Mouse (Mus musculus) heart, postnatal 0 days (tissue): ENCODE data around the gene Arl5a. TPM values are rescaled to one million over a fixed set of nuclear protein-coding genes. Genes with fewer than 3 reads are reported as not detected.

Source experiments
- ATAC-seq: fragments of 200-750 bp; cut with Nextera tagmentation; 2 replicates; pipeline ENCODE4 v1.8.0; 2017; ENCODE audit warnings: low read depth, moderate number of reproducible peaks, moderate library complexity; ENCODE audit not compliant: insufficient read depth
- DNase-seq: peaks from one replicate; pipeline ENCODE4 v3.0.0-alpha.2; 2016; ENCODE audit warnings: low spot score
- H3K27ac ChIP-seq: fragments of 300-500 bp; sonication (generic); 2 replicates; pipeline ENCODE4 v1.5.1; 2014; ENCODE audit warnings: low read depth, mild to moderate bottlenecking
- H3K27me3 ChIP-seq: fragments of 300-500 bp; sonication (generic); 2 replicates; pipeline ENCODE4 v1.6.1; 2014; ENCODE audit warnings: low read length, mixed read lengths; ENCODE audit not compliant: control insufficient read depth, insufficient read depth
- H3K36me3 ChIP-seq: fragments of 300-500 bp; sonication (generic); replicated peaks from 2 replicates; pipeline ENCODE4 v1.6.1; 2014; ENCODE audit warnings: low read length, mixed read lengths; ENCODE audit not compliant: control insufficient read depth, insufficient read depth
- H3K4me1 ChIP-seq: fragments of 300-500 bp; sonication (generic); 2 replicates; pipeline ENCODE4 v1.6.1; 2014; ENCODE audit warnings: antibody characterized with exemption; ENCODE audit not compliant: control insufficient read depth, insufficient read depth
- H3K4me2 ChIP-seq: fragments of 300-500 bp; sonication (generic); 2 replicates; pipeline ENCODE4 v1.6.1; 2014; ENCODE audit warnings: low read depth, mild to moderate bottlenecking, low read length, moderate library complexity
- H3K4me3 ChIP-seq: fragments of 300-500 bp; sonication (generic); 2 replicates; pipeline ENCODE4 v1.5.1; 2014; ENCODE audit warnings: low read depth, low read length
- H3K9ac ChIP-seq: fragments of 300-500 bp; sonication (generic); replicated peaks from 2 replicates; pipeline ENCODE4 v1.6.1; 2014; ENCODE audit warnings: low read depth, low read length, mixed read lengths
- H3K9me3 ChIP-seq: fragments of 300-500 bp; sonication (generic); replicated peaks from 2 replicates; pipeline ENCODE4 v1.6.1; 2016; ENCODE audit warnings: low read length; ENCODE audit not compliant: control insufficient read depth
- CTCF ChIP-seq: IDR thresholded peaks from 2 replicates; pipeline ENCODE4 v1.5.1; 2016; ENCODE audit warnings: antibody characterized with exemption, control low read depth, low read depth
- EP300 ChIP-seq: IDR thresholded peaks from 2 replicates; pipeline ENCODE4 v1.6.1; 2016; ENCODE audit warnings: antibody characterized with exemption, low read depth
- WGBS: fragments of 180-500 bp; shearing (Covaris S2); extraction: QIAGEN DNeasy Blood & Tissue Kit; methylation state at CpG from one replicate; pipeline ENCODE4 v1.1.7; 2014; 5-methylcytosine and 5-hydroxymethylcytosine counted together
- polyA plus RNA-seq: library from polyadenylated mRNA; unstranded; fragments of >200 nt; fragmentation: Nextera tagmentation; extraction: Ambion mirVana; gene quantifications from 2 replicates; pipeline ENCODE4 v1.2.1, GENCODE M21; 2015
- total RNA-seq: library from RNA; depleted of rRNA; stranded (reverse); fragments of >200 nt; gene quantifications from 2 replicates; pipeline ENCODE4 v1.2.3, GENCODE M21; 2014; ENCODE audit warnings: low replicate concordance

Gene Arl5a
- total and polyA plus RNA-seq, 2 experiments from 2014 or later, result 26.2 to 57.5 TPM

GRCm38 (mm10) chr2:52372480-52372879 lies 52.2 kb downstream of the Arl5a start:
- Histone ChIP-seq H3K4me2 (no peak overlapping the region), H3K27ac (no peak overlapping the region), H3K4me1 (peaks cover 28% of the 10 kb centered on the region), H3K4me3 (no peak overlapping the region), H3K9me3 (no peaks in the 10 kb centered on the region), H3K36me3 (no peaks in the 10 kb centered on the region), H3K9ac (no peak overlapping the region), H3K27me3 (no peaks in the 10 kb centered on the region)
- DNase-seq, result no peak
- TF ChIP-seq EP300 (no peak), CTCF (no peak)
- ATAC-seq, result no peak
- WGBS, result 50% methylated on average over 6 of the region's 6 CpGs

DNA sequence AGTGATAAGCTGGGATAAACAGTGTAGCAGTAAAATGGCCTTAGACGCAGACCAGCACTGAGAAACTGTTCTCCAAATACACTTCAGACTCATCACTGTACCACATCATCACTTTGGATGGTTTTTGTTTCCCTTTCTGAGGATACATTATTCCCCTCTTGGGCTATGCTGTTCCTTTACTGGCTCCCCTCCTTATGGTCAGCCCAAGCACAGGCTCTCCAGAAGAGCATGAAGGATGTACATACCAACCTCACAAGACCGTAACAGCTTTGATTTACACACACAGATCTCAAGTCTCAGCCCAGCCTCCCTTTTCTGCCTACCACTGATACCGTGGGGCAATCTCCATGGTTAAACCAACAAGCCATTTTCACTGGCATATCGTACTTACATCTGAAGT lies 52.6 kb downstream of the Arl5a start:
- Histone ChIP-seq H3K27ac (no peak overlapping the region), H3K9ac (no peak overlapping the region), H3K27me3 (no peaks in the 10 kb centered on the region), H3K9me3 (no peaks in the 10 kb centered on the region), H3K4me1 (peaks cover 30% of the 10 kb centered on the region), H3K4me3 (no peak overlapping the region), H3K36me3 (no peaks in the 10 kb centered on the region), H3K4me2 (no peak overlapping the region)
- TF ChIP-seq CTCF (no peak), EP300 (no peak)
- WGBS, result 83% methylated on average over 4 of the region's 4 CpGs
- ATAC-seq (no peak), DNase-seq (no peak)

DNA sequence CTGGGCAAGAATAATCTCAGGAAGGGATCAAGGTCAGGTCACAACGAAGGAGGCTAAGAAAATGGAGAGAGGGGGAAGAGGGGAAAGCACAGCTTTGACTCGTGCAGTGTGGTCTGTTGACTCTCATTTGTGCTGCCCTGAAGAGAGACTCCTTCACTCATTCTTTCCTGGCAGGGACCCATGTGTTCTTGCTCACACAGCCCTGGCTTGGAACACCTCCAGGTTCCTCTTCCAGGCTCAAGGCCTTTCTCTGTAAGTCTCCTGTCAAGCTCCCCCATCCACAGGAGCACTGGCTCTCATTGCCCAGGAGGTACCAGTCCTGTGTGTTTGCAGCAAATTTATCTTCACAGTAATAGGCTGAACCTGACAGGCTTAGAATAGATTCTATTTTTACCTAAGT lies 53.6 kb downstream of the Arl5a start:
- Histone ChIP-seq H3K9ac (no peak overlapping the region), H3K9me3 (no peaks in the 10 kb centered on the region), H3K4me1 (peaks cover 34% of the 10 kb centered on the region), H3K36me3 (no peaks in the 10 kb centered on the region), H3K27me3 (no peaks in the 10 kb centered on the region), H3K4me2 (no peak overlapping the region), H3K4me3 (no peak overlapping the region), H3K27ac (peak overlapping the region; percentile 61)
- DNase-seq (peak; percentile 65), ATAC-seq (peak; percentile 55)
- TF ChIP-seq CTCF, result no peak
- no peak for TF ChIP-seq EP300
- 9% methylated on average over 2 of the region's 2 CpGs for WGBS

GRCm38 (mm10) chr2:52369622-52370021 lies 55.1 kb downstream of the Arl5a start:
- WGBS, result 81% methylated on average over 6 of the region's 6 CpGs
- no peaks in the 10 kb centered on the region for H3K36me3 ChIP-seq
- no peak overlapping the region for H3K4me3 ChIP-seq
- no peak overlapping the region for H3K27ac ChIP-seq
- DNase-seq (no peak), ATAC-seq (no peak)
- H3K9ac ChIP-seq, result no peak overlapping the region
- no peak overlapping the region for H3K4me2 ChIP-seq
- H3K27me3 ChIP-seq, result no peaks in the 10 kb centered on the region
- peaks cover 34% of the 10 kb centered on the region for H3K4me1 ChIP-seq
- TF ChIP-seq CTCF (no peak), EP300 (no peak)
- no peaks in the 10 kb centered on the region for H3K9me3 ChIP-seq

- Histone ChIP-seq H3K9me3 (no peaks in the 10 kb centered on the region), H3K4me1 (peaks cover 34% of the 10 kb centered on the region), H3K27me3 (no peaks in the 10 kb centered on the region), H3K4me2 (peak overlapping the region; percentile 36; the same call in 1 of the 2 replicates), H3K9ac (no peak overlapping the region), H3K4me3 (0 out of 2 replicates have a peak overlapping the region, but pooled peaks have one; percentile 6), H3K36me3 (no peaks in the 10 kb centered on the region), H3K27ac (peak overlapping the region; percentile 38; the same call in 1 of the 2 replicates)
- ATAC-seq (no peak), DNase-seq (no peak)
- WGBS, result 81% methylated on average over 5 of the region's 5 CpGs
- no peak for TF ChIP-seq CTCF
- no peak for TF ChIP-seq EP300
Measured at GRCm38 (mm10) chr2:52367665-52368064, 57.0 kb downstream of the Arl5a start.

GRCm38 (mm10) chr2:52367248-52367647 lies 57.5 kb downstream of the Arl5a start:
- H3K27ac ChIP-seq, result peak overlapping the region; percentile 38; the same call in 1 of the 2 replicates
- peak overlapping the region; percentile 6; the same call in 1 of the 2 replicates for H3K4me3 ChIP-seq
- no peak for DNase-seq

More at GRCm38 (mm10) chr2:52367248-52367647, 57.5 kb downstream of the Arl5a start:
- H3K4me2 ChIP-seq, result peak overlapping the region; percentile 36
- no peak overlapping the region for H3K9ac ChIP-seq
- TF ChIP-seq EP300 (no peak), CTCF (no peak)
- no peaks in the 10 kb centered on the region for H3K9me3 ChIP-seq
- WGBS, result 21% methylated on average over 13 of the region's 13 CpGs
- no peaks in the 10 kb centered on the region for H3K36me3 ChIP-seq
- H3K4me1 ChIP-seq, result peaks cover 31% of the 10 kb centered on the region
- ATAC-seq, result peak; percentile 15; the same call in 1 of the 2 replicates
- no peaks in the 10 kb centered on the region for H3K27me3 ChIP-seq
